Mouse (Mus musculus) forebrain, embryonic 10.5 days (tissue): ENCODE data around the gene Gart. TPM values are rescaled to one million over a fixed set of nuclear protein-coding genes. Genes with fewer than 3 reads are reported as not detected.

Experiments used
- DNase-seq: peaks from one replicate; pipeline ENCODE4 v3.0.0-alpha.2; 2017; ENCODE audit warnings: low spot score; ENCODE audit errors: extremely low spot score
- H3K27ac ChIP-seq: fragments of 300-500 bp; sonication (generic); 2 replicates; pipeline ENCODE4 v1.5.1; 2016; ENCODE audit warnings: mild to moderate bottlenecking
- H3K27me3 ChIP-seq: fragments of 300-500 bp; sonication (generic); 2 replicates; pipeline ENCODE4 v1.6.1; 2016; ENCODE audit warnings: mild to moderate bottlenecking; ENCODE audit not compliant: poor library complexity, severe bottlenecking
- H3K36me3 ChIP-seq: fragments of 300-500 bp; sonication (generic); replicated peaks from 2 replicates; pipeline ENCODE4 v1.6.1; 2016; ENCODE audit warnings: mild to moderate bottlenecking, moderate library complexity
- H3K4me1 ChIP-seq: fragments of 300-500 bp; sonication (generic); 2 replicates; pipeline ENCODE4 v1.6.1; 2016
- H3K4me3 ChIP-seq: fragments of 300-500 bp; sonication (generic); 2 replicates; pipeline ENCODE4 v1.5.1; 2016; ENCODE audit warnings: mild to moderate bottlenecking, moderate library complexity
- H3K9me3 ChIP-seq: fragments of 300-500 bp; sonication (generic); 2 replicates; pipeline ENCODE4 v1.6.1; 2016; ENCODE audit warnings: mild to moderate bottlenecking, moderate library complexity
- WGBS: fragments of 180-500 bp; shearing (Covaris S2); methylation state at CpG from one replicate; pipeline ENCODE4 v1.1.7; 2016; 5-methylcytosine and 5-hydroxymethylcytosine counted together
- polyA plus RNA-seq: library from polyadenylated mRNA; unstranded; fragments of >200 nt; fragmentation: Nextera tagmentation; extraction: Ambion mirVana; gene quantifications from 2 replicates; pipeline ENCODE4 v1.2.1, GENCODE M21; 2016

Gene Gart
- 204 and 211 TPM in 2 replicates for polyA plus RNA-seq

GRCm38 (mm10) chr16:91646681-91647419 is at the start of gene Gart:
TSS of gene Gart (minus strand) at chr16:91646952.
- H3K27me3 ChIP-seq, result no peaks in the 10 kb centered on the region
- peak; percentile 90 for DNase-seq
- H3K36me3 ChIP-seq, result peaks cover 33% of the 10 kb centered on the region
- H3K9me3 ChIP-seq, result no peaks in the 10 kb centered on the region
- peaks cover 29% of the 10 kb centered on the region for H3K4me1 ChIP-seq
- peak within 1 kb of the TSS; percentile 87 for H3K4me3 ChIP-seq
- under 1% methylated on average over 59 of the region's 59 CpGs for WGBS
- H3K27ac ChIP-seq, result peak within 1 kb of the TSS; percentile 99

GRCm38 (mm10) chr16:91695108-91695755 is 48.5 kb upstream of the Gart start:
- H3K27me3 ChIP-seq, result no peaks in the 10 kb centered on the region
- 78% methylated on average over 8 of the region's 8 CpGs for WGBS
- H3K4me3 ChIP-seq, result no peak overlapping the region
- H3K27ac ChIP-seq, result no peak overlapping the region
- H3K4me1 ChIP-seq, result peaks cover 7% of the 10 kb centered on the region; the same call in 1 of the 2 replicates
- peaks cover 52% of the 10 kb centered on the region for H3K36me3 ChIP-seq
- H3K9me3 ChIP-seq, result no peaks in the 10 kb centered on the region
- no peak for DNase-seq

DNA sequence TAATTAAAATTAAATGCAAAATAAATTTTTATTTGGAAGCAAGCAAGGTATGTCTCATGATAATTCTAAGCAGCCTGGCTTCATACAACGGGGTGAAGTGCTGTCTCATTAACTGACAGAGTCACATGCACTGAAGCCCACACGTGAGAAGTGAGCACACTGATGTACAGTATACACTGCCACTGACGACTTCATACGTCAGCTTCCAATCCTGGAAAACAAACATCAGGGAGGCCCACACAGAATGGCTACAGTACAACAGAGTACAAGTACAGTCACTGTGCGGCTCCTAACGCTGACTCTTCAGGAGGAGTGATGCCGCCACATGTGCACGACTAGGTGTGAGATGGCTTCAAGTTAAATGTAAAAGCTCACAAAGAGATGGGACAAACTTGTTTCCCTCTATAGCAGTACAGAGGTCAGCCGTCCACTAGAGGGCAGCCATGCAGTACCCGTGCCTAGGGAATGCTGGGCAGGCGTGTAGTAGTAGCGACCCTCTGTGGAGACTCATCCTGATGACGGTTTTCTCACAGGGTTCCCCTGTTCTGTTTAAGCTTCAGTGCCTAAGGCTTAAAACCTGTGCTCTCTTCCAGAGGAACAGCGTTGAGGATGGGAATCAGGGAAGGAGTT is 47.8 kb upstream of the Gart start:
- Histone ChIP-seq H3K27ac (no peak overlapping the region), H3K4me1 (peaks cover 13% of the 10 kb centered on the region), H3K9me3 (no peaks in the 10 kb centered on the region), H3K36me3 (peaks cover 45% of the 10 kb centered on the region), H3K4me3 (no peak overlapping the region), H3K27me3 (no peaks in the 10 kb centered on the region)
- WGBS, result 35% methylated on average over 14 of the region's 14 CpGs
- DNase-seq, result peak; percentile 81

- no peak for DNase-seq
- peaks cover 35% of the 10 kb centered on the region for H3K4me1 ChIP-seq
- peak overlapping the region; percentile 95; the same call in 1 of the 2 replicates for H3K4me3 ChIP-seq
- H3K27ac ChIP-seq, result 0 out of 2 replicates have a peak overlapping the region, but pooled peaks have one; percentile 0
- no peaks in the 10 kb centered on the region for H3K27me3 ChIP-seq
- 56% methylated on average over 7 of the region's 7 CpGs for WGBS
- peaks cover 29% of the 10 kb centered on the region for H3K36me3 ChIP-seq
- H3K9me3 ChIP-seq, result no peaks in the 10 kb centered on the region
Measured at GRCm38 (mm10) chr16:91689791-91690190, 43.0 kb upstream of the Gart start.

DNA sequence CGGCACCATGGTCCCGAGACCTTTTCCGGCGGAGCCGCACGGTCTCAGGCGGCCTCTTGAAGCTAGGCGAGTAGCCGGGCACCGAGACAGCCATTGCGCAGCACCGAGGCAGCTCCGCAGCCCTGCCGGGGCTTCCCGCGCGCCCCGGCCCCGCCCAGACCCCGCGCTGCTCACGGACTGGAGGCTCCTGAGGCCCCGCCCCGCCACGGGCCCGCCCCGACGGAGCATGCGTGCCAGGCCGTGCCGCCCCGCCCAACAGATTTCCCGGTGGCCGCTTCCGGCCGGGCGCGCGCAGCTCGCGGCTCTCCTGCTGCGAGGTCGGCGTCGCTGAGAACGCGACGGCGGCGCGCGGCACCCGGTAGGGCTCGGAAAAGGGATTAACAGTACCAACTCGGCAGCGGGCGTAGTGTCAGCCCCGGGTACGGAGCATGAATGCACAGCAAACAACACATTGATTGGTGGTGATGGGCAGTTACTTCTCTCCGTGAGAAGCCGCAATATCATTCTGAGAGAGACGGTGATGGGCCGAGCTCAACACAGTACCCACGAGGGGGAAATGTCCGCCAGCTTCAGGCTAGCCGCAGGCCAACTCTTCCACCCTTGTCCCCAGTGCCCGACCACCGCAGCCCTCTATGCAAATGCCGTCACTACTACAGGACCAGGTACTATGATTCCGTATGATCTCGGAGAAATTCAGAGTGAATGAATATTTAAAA is 42.0 kb upstream of the Gart start, which contains the start of gene Donson:
Gene Donson, minus strand, starts transcription at position 152 of the 716 bp plus-strand sequence.
- H3K4me1 ChIP-seq, result peaks cover 32% of the 10 kb centered on the region
- WGBS, result under 1% methylated on average over 66 of the region's 71 CpGs
- H3K4me3 ChIP-seq, result peak within 1 kb of the TSS; percentile 95
- H3K27me3 ChIP-seq, result no peaks in the 10 kb centered on the region
- DNase-seq, result peak; percentile 91
- H3K36me3 ChIP-seq, result peaks cover 37% of the 10 kb centered on the region
- H3K9me3 ChIP-seq, result no peaks in the 10 kb centered on the region
- peak within 1 kb of the TSS; percentile 96 for H3K27ac ChIP-seq

DNA sequence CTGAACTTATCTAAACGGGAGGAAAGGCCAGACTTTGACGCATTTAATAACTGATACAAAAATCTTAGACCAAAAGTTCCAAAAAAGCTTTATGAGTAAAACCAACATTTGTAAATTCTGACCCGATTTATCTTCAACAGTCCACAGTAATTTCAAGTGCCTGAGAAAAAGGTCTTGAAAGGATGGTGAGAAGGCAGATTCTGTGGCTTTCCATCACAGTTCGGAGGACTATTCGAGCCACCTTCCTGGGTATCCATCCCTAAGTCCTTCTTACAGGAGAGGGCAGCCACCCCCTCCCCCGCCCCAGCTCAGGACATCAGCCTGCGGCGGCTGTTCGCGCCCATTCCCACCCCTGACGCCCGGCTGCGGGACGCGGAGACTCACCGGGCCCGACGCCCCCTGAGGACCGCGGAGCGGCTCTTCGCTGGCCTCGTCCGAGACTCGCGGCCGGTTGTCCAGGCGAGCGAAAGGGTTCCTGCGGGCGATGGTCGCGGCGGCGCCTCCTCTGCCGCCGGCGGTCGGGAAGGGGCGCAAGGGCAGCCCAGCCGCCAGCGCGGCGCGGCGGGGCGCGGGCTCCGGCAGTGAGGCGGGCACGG is 41.4 kb upstream of the Gart start:
- Histone ChIP-seq H3K27me3 (no peaks in the 10 kb centered on the region), H3K36me3 (peaks cover 38% of the 10 kb centered on the region), H3K9me3 (no peaks in the 10 kb centered on the region), H3K4me1 (peaks cover 32% of the 10 kb centered on the region), H3K27ac (peak overlapping the region; percentile 96), H3K4me3 (peak overlapping the region; percentile 95)
- no peak for DNase-seq
- 1% methylated on average over 49 of the region's 51 CpGs for WGBS

DNA sequence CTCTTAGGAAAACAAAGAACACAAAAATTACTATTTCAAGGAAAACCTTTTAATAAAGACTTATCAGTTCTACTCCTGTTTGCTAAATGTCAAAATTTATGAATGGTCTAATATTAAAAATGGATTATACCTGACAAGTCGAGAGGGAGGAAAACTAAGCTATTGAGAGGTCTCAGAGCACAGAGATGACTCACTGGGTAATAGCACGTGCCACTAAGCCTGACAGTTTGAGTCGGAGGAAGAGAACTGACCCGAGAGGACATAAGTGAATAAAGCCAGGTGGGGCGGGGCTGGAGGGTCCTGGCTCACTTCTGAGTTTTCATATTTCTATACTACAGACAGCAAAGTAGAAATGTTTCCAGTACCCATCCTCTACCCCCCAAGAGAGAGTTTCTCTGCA is 39.6 kb upstream of the Gart start:
- DNase-seq, result no peak
- Histone ChIP-seq H3K9me3 (no peaks in the 10 kb centered on the region), H3K27ac (no peak overlapping the region), H3K27me3 (no peaks in the 10 kb centered on the region), H3K4me3 (no peak overlapping the region), H3K36me3 (peaks cover 54% of the 10 kb centered on the region), H3K4me1 (peaks cover 32% of the 10 kb centered on the region)
- 88% methylated on average over 5 of the region's 5 CpGs for WGBS

DNA sequence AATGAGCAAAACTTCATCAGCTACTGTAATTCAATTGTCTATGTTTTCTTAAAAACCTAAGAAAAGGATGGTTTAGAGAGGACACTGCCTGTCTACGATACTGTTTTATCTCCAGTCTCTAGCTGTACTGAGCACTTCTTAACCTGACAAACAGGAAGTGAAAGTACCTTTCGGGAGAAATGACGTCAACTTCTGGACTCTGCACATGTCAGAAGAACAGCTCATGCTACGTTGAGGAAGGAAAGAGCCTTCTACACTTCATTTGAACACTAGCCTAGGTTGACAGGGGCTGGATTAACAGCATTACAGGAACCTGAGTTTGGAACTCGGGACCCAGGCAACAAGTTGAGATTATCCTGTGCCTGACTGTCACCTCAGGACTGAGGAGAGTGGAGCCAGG is 38.8 kb upstream of the Gart start:
- Histone ChIP-seq H3K27ac (no peak overlapping the region), H3K4me3 (no peak overlapping the region), H3K4me1 (peaks cover 32% of the 10 kb centered on the region), H3K27me3 (no peaks in the 10 kb centered on the region), H3K36me3 (peaks cover 60% of the 10 kb centered on the region), H3K9me3 (no peaks in the 10 kb centered on the region)
- no peak for DNase-seq
- WGBS, result 95% methylated on average over 5 of the region's 5 CpGs

- no peak for DNase-seq
- no peaks in the 10 kb centered on the region for H3K27me3 ChIP-seq
- no peaks in the 10 kb centered on the region for H3K4me1 ChIP-seq
- H3K27ac ChIP-seq, result no peak overlapping the region
- WGBS, result 88% methylated on average over 5 of the region's 5 CpGs
- no peaks in the 10 kb centered on the region for H3K9me3 ChIP-seq
- peaks cover 98% of the 10 kb centered on the region for H3K36me3 ChIP-seq
- H3K4me3 ChIP-seq, result no peak overlapping the region
Measured at GRCm38 (mm10) chr16:91680656-91681055, 33.9 kb upstream of the Gart start.

- Histone ChIP-seq H3K4me3 (no peak overlapping the region), H3K4me1 (no peaks in the 10 kb centered on the region), H3K36me3 (peaks cover 99% of the 10 kb centered on the region), H3K27me3 (no peaks in the 10 kb centered on the region), H3K9me3 (no peaks in the 10 kb centered on the region), H3K27ac (no peak overlapping the region)
- DNase-seq, result no peak
- WGBS, result 90% methylated on average over 5 of the region's 5 CpGs
Measured at GRCm38 (mm10) chr16:91678147-91678911, 31.6 kb upstream of the Gart start.

- no peak for DNase-seq
- H3K9me3 ChIP-seq, result no peaks in the 10 kb centered on the region
- H3K4me1 ChIP-seq, result no peaks in the 10 kb centered on the region
- no peaks in the 10 kb centered on the region for H3K27me3 ChIP-seq
- WGBS, result 90% methylated on average over 4 of the region's 4 CpGs
- H3K27ac ChIP-seq, result no peak overlapping the region
- H3K4me3 ChIP-seq, result no peak overlapping the region
- H3K36me3 ChIP-seq, result peaks cover 100% of the 10 kb centered on the region
Measured at GRCm38 (mm10) chr16:91674500-91674899, 27.7 kb upstream of the Gart start.
